ENCODE assay signal across 15 mouse cellular contexts in the genomic region with DNA sequence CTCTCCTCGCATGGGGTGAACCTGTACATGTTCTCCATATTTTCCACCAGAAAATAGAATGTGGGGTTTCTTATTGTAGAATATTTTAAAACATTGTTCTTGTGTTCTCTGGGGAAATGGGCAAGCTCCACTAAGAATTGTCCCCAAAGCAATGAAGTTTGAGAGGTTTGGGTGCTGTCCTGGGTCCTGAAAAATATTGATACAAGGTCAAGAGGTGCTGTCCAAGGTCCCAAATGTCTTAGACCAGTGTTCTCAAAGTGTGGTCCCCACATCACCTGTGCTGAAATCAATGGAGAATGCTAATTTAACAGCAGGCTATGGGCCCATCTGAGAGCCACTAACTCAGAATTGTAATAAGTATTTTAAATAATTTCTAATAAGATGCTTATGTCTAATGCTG.
DNase-seq lines count a peak whose midpoint lies in the region; ATAC-seq lines count a peak whose summit lies in the region.
"Had no signal": no experiment of that assay in that cellular context is flagged by ENCODE, and none has a peak within 500 bp of the region (broad histone marks: within the 10 kb centered on the region; RNA-seq: fewer than 3 reads in every experiment).

No protein-coding gene starts in this region.

- WGBS in hindbrain, embryonic 10.5 days = 92% methylated on average over 1 of the region's 1 CpGs
- WGBS in hindbrain, embryonic 13.5 days = 85% methylated on average over 1 of the region's 1 CpGs
- WGBS in limb, embryonic 10.5 days = 94% methylated on average over 1 of the region's 1 CpGs

- H3K9me3 ChIP-seq in hindbrain, embryonic 10.5 days = no peaks in the 10 kb centered on the region
- no peaks in the 10 kb centered on the region for H3K9me3 ChIP-seq in hindbrain, embryonic 13.5 days
- H3K9me3 ChIP-seq in limb, embryonic 10.5 days (replicated peaks) = no peaks in the 10 kb centered on the region
- H3K9me3 ChIP-seq: liver, embryonic 13.5 days had no signal

- peak; percentile 11 for DNase-seq in hindbrain, embryonic 10.5 days (ENCODE audit: low spot score)
- peak; percentile 40 for DNase-seq in ES-CJ7 (ENCODE audit: low read depth, low spot score)
- DNase-seq in embryo, embryonic 10 days (ENCODE audit: low spot score) = peak; percentile 77
- DNase-seq in limb, embryonic 10.5 days (ENCODE audit: low spot score) = peak; percentile 63
- DNase-seq in gastrocnemius, postnatal 10 days = no peak
- no peak for DNase-seq in gastrocnemius, postnatal 14 days
- DNase-seq in yolk sac, embryonic 10.5 days (ENCODE audit: low spot score) = no peak
- DNase-seq: cerebellum, adult 2 months; kidney, postnatal 14 days; liver, embryonic 13.5 days; thymus, postnatal 14 days had no signal

- H3K27me3 ChIP-seq in hindbrain, embryonic 10.5 days (ENCODE audit: insufficient read depth, poor library complexity, severe bottlenecking) = no peaks in the 10 kb centered on the region
- H3K27me3 ChIP-seq in hindbrain, embryonic 13.5 days = no peaks in the 10 kb centered on the region
- H3K27me3 ChIP-seq in limb, embryonic 10.5 days (ENCODE audit: low read depth, poor library complexity, severe bottlenecking) = no peaks in the 10 kb centered on the region
- H3K27me3 ChIP-seq: liver, embryonic 13.5 days had no signal

- intact Hi-C loops in gastrocnemius, postnatal 14 days (cut with DNase I; ENCODE audit: low total_unique reads) = no loop called here

- no peak overlapping the region for H3K4me3 ChIP-seq in hindbrain, embryonic 10.5 days
- H3K4me3 ChIP-seq in hindbrain, embryonic 13.5 days = no peak overlapping the region
- no peak overlapping the region for H3K4me3 ChIP-seq in limb, embryonic 10.5 days
- H3K4me3 ChIP-seq: liver, embryonic 13.5 days had no signal

- no peak overlapping the region for H3K4me2 ChIP-seq in hindbrain, embryonic 13.5 days
- H3K4me2 ChIP-seq: heart, embryonic 11.5 days; hindbrain, embryonic 14.5 days; liver, embryonic 13.5 days had no signal

- no peak for ATAC-seq in hindbrain, embryonic 13.5 days (ENCODE audit: low FRiP score)
- ATAC-seq: Patski had no signal

- no peak overlapping the region for H3K9ac ChIP-seq in hindbrain, embryonic 13.5 days
- H3K9ac ChIP-seq: hindbrain, embryonic 14.5 days; liver, embryonic 13.5 days had no signal

- no peak overlapping the region for H3K27ac ChIP-seq in hindbrain, embryonic 10.5 days
- H3K27ac ChIP-seq in hindbrain, embryonic 13.5 days = no peak overlapping the region
- H3K27ac ChIP-seq in limb, embryonic 10.5 days = no peak overlapping the region
- H3K27ac ChIP-seq: hindbrain, embryonic 14.5 days; liver, embryonic 13.5 days had no signal

- H3K4me1 ChIP-seq in hindbrain, embryonic 10.5 days (replicated peaks) = no peaks in the 10 kb centered on the region
- no peaks in the 10 kb centered on the region for H3K4me1 ChIP-seq in hindbrain, embryonic 13.5 days (replicated peaks)
- H3K4me1 ChIP-seq in limb, embryonic 10.5 days = no peaks in the 10 kb centered on the region
- H3K4me1 ChIP-seq: liver, embryonic 13.5 days had no signal

- H3K36me3 ChIP-seq in hindbrain, embryonic 10.5 days = no peaks in the 10 kb centered on the region
- no peaks in the 10 kb centered on the region for H3K36me3 ChIP-seq in hindbrain, embryonic 13.5 days
- no peaks in the 10 kb centered on the region for H3K36me3 ChIP-seq in limb, embryonic 10.5 days
- H3K36me3 ChIP-seq: liver, embryonic 13.5 days had no signal

Comparison
In these comparisons a context has a peak if more than half of its experiments do, and no peak if none do; other contexts are left out.
1. DNase-seq: peak in hindbrain, embryonic 10.5 days (single experiment), ES-CJ7 (single experiment), embryo, embryonic 10 days (single experiment) and limb, embryonic 10.5 days (single experiment); none in gastrocnemius, postnatal 10 days (single experiment), gastrocnemius, postnatal 14 days (single experiment) and yolk sac, embryonic 10.5 days (single experiment).